Mouse (Mus musculus) NIH3T3 (cell line): ENCODE measurements at regions not wholly inside any gene's neighbourhood (a gene's known extent, or its start where the extent isn't known, plus 50 kb on each side); places are given as distances from the start of the nearest gene placed in this dataset.
A peak's percentile ranks its signal among the peaks of the same experiment; 100 is the strongest.
"Not testable (repeated sequence)": the region's sequence is repeated elsewhere in the genome, so short reads cannot be mapped to it uniquely, and the experiment has no call there.

Source experiments
- DNase-seq: peaks from one replicate; pipeline ENCODE4 v3.0.0-alpha.2; 2012; ENCODE audit warnings: low read depth

DNA sequence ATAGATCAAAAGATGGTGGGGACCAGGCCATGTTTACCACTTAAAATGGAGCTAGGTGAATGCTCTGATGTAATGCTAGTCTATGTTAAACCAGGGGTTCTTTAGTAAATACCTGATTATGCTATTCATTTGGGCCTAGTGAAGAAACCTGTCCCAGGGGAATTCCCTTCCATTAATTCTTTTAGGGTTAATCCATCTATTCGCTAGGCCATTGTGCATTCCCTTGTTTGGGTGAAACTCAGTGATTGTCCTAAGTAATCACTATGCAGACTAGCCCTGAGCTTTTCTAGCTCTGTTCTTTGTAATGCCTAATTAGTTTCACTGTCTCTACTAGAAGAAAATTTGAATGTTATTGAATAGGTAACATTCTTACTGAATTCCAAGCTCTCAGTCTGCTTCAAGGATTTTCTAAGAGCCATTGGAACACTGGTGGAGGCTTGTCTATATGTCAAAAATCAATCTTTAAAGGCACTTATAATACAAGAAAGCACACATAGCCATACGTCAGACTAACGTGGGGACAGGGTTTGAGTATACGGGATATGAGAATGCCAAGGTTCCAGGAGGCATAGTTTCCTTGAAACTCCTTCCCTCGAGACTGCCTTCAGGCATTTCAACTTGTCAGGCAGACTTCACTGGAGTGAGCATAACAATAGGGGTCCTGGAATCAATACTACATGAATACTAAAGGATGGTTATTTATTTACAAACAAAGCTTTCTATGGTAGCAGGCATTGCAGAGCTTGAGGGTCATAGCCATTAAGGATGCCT lies 266.9 kb upstream of the 4930578C19Rik start:
- DNase-seq = no peak

DNA sequence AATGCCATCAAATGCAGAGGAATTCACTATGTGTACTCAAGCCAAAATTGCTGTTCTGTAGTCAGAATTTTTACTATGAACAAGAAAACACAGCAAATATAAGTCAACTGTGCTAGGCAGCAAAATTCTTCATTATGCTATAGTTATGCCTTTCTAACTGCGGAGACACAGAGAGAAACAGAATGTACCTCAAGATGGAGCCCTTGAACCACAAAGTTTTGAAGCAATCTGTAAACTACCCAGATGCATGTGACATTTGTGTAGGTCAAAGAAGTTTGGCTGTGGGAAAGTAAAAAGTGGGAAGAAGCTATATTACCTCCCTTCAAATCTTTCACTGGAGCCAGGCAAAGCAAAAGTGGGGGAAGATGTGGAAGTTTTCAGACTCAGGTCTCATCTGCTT lies 226.0 kb upstream of the 4930578C19Rik start:
- peak; percentile 60 for DNase-seq

DNA sequence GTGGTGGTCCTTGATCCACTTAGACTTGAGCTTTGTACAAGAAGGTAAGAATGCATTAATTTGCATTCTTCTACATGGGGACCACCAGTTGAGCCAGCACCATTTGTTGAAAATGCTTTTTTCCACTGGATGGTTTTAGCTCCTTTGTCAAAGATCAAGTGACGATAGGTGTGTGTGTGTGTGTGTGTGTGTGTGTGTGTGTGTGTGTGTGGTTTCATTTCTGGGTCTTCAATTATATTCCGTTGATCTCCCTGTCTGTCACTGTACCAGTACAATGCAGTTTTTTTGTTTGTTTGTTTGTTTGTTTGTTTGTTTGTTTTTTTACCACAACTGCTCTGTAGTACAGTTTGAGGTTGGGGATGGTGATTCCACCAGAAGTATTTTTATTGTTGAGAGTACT lies 206.1 kb upstream of the 4930578C19Rik start:
- not testable (repeated sequence) for DNase-seq

DNA sequence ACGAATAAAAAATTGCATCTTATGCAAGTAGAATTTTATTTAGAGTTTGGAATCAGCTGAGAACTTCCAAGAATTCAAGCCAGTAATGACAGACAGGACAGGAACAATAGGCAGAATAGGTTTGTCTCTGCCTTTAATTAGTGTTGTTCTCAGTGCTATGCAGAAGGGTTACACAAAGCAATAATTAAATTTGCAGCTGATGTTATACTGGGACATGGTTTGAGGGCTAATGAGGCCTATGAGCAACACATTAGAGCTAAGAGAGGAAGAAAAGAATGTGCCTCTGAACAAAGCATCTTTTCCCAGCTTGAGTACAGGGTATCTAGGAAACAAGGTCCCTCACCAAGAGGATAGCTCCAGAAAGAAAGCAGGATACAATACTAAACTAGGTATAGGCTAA lies 201.9 kb upstream of the 4930578C19Rik start:
- DNase-seq = no peak

DNA sequence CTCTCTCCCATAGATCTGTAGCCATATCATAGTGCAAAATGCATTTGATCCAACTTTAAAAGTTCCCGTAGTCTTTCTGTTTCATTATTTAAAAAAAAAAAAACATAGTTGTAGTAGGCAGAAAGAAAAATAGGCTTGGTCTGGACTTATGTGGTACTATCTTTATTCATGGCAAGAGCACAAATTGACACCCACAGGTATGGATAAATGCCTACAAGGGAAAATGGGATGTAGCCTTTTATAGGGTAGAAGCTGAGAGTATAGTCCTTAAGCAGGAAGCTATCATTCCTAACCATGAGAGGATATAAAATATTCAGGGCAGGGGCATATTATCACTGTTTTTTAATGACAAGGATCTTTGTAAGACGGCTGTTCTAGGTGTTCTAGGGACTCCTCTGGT lies 157.4 kb upstream of the 4930578C19Rik start:
- DNase-seq = no peak
